In genomic region chr17:87903725-87904124, GRCm38 (mm10) we compare ENCODE assay signal across 30 mouse cellular contexts. TPM values are rescaled to one million over a fixed set of nuclear protein-coding genes. Genes with fewer than 3 reads are reported as not detected.
DNase-seq lines count a peak whose midpoint lies in the region; ATAC-seq lines count a peak whose summit lies in the region.
"Had no signal": no experiment of that assay in that cellular context is flagged by ENCODE, and none has a peak within 500 bp of the region (broad histone marks: within the 10 kb centered on the region; RNA-seq: fewer than 3 reads in every experiment).

No protein-coding gene starts in this region.

- H3K9ac ChIP-seq in forebrain, embryonic 12.5 days = no peak overlapping the region
- no peak overlapping the region for H3K9ac ChIP-seq in forebrain, embryonic 11.5 days (ENCODE audit: low read length)
- H3K9ac ChIP-seq in hindbrain, embryonic 15.5 days = no peak overlapping the region
- H3K9ac ChIP-seq in hindbrain, embryonic 16.5 days (ENCODE audit: low read depth, low read length) = no peak overlapping the region
- 0 out of 2 replicates have a peak overlapping the region, but pooled peaks have one; percentile 34 for H3K9ac ChIP-seq in midbrain, embryonic 11.5 days (ENCODE audit: low read length)
- H3K9ac ChIP-seq in neural tube, embryonic 13.5 days = no peak overlapping the region
- H3K9ac ChIP-seq: embryonic facial prominence, embryonic 12.5 days; heart, embryonic 15.5 days; kidney, embryonic 15.5 days had no signal

- intact Hi-C loops in left cerebral cortex, postnatal 10 days (cut with DNase I) = no loop called here

- peak overlapping the region; percentile 53; the same call in 1 of the 2 replicates for H3K27ac ChIP-seq in forebrain, embryonic 12.5 days
- no peak overlapping the region for H3K27ac ChIP-seq in forebrain, embryonic 11.5 days (ENCODE audit: low read depth, low read length)
- 0 out of 2 replicates have a peak overlapping the region, but pooled peaks have one; percentile 7 for H3K27ac ChIP-seq in hindbrain, embryonic 15.5 days (replicated peaks)
- no peak overlapping the region for H3K27ac ChIP-seq in hindbrain, embryonic 16.5 days (ENCODE audit: low read depth, low read length)
- peak overlapping the region; percentile 48; the same call in 1 of the 2 replicates for H3K27ac ChIP-seq in midbrain, embryonic 11.5 days (ENCODE audit: low read depth, low read length)
- peak overlapping the region; percentile 46 for H3K27ac ChIP-seq in neural tube, embryonic 13.5 days (replicated peaks)
- H3K27ac ChIP-seq: embryonic facial prominence, embryonic 12.5 days; heart, embryonic 15.5 days; kidney, embryonic 15.5 days; stomach, postnatal 0 days had no signal

- no peaks in the 10 kb centered on the region for H3K36me3 ChIP-seq in forebrain, embryonic 12.5 days (replicated peaks)
- H3K36me3 ChIP-seq in forebrain, embryonic 11.5 days (ENCODE audit: control insufficient read depth, insufficient read depth, low read length) = no peaks in the 10 kb centered on the region
- no peaks in the 10 kb centered on the region for H3K36me3 ChIP-seq in hindbrain, embryonic 15.5 days
- H3K36me3 ChIP-seq in hindbrain, embryonic 16.5 days (ENCODE audit: control insufficient read depth, insufficient read depth, low read length) = no peaks in the 10 kb centered on the region
- H3K36me3 ChIP-seq in midbrain, embryonic 11.5 days (ENCODE audit: control insufficient read depth, insufficient read depth, low read length) = no peaks in the 10 kb centered on the region
- no peaks in the 10 kb centered on the region for H3K36me3 ChIP-seq in neural tube, embryonic 13.5 days
- H3K36me3 ChIP-seq: embryonic facial prominence, embryonic 12.5 days; heart, embryonic 15.5 days; kidney, embryonic 15.5 days had no signal

- 92% methylated on average over 8 of the region's 8 CpGs for WGBS in forebrain, embryonic 12.5 days
- whole genome bisulfite sequencing in forebrain, embryonic 11.5 days = 90% methylated on average over 8 of the region's 8 CpGs
- 87% methylated on average over 8 of the region's 8 CpGs for WGBS in hindbrain, embryonic 15.5 days
- 90% methylated on average over 8 of the region's 8 CpGs for WGBS in hindbrain, embryonic 16.5 days
- 87% methylated on average over 8 of the region's 8 CpGs for WGBS in midbrain, embryonic 11.5 days
- WGBS in neural tube, embryonic 13.5 days = 92% methylated on average over 8 of the region's 8 CpGs

- H3K4me3 ChIP-seq in forebrain, embryonic 12.5 days (replicated peaks) = no peak overlapping the region
- H3K4me3 ChIP-seq in forebrain, embryonic 11.5 days (ENCODE audit: low read depth, low read length) = no peak overlapping the region
- H3K4me3 ChIP-seq in hindbrain, embryonic 15.5 days = no peak overlapping the region
- no peak overlapping the region for H3K4me3 ChIP-seq in hindbrain, embryonic 16.5 days (ENCODE audit: low read length)
- H3K4me3 ChIP-seq in midbrain, embryonic 11.5 days (ENCODE audit: low read depth, low read length) = no peak overlapping the region
- no peak overlapping the region for H3K4me3 ChIP-seq in neural tube, embryonic 13.5 days
- H3K4me3 ChIP-seq: embryonic facial prominence, embryonic 12.5 days; erythroblast, embryonic 14.5 days; heart, embryonic 15.5 days; kidney, embryonic 15.5 days; myocyte had no signal

- no peaks in the 10 kb centered on the region for H3K27me3 ChIP-seq in forebrain, embryonic 12.5 days
- H3K27me3 ChIP-seq in forebrain, embryonic 11.5 days (ENCODE audit: control insufficient read depth, insufficient read depth, low read length) = no peaks in the 10 kb centered on the region
- no peaks in the 10 kb centered on the region for H3K27me3 ChIP-seq in hindbrain, embryonic 15.5 days
- no peaks in the 10 kb centered on the region for H3K27me3 ChIP-seq in hindbrain, embryonic 16.5 days (replicated peaks; ENCODE audit: control insufficient read depth, insufficient read depth, low read length)
- H3K27me3 ChIP-seq in midbrain, embryonic 11.5 days (ENCODE audit: control insufficient read depth, insufficient read depth, low read length) = no peaks in the 10 kb centered on the region
- no peaks in the 10 kb centered on the region for H3K27me3 ChIP-seq in neural tube, embryonic 13.5 days
- H3K27me3 ChIP-seq: embryonic facial prominence, embryonic 12.5 days; heart, embryonic 15.5 days; kidney, embryonic 15.5 days; Patski had no signal

- no peaks in the 10 kb centered on the region for H3K9me3 ChIP-seq in forebrain, embryonic 12.5 days
- H3K9me3 ChIP-seq in forebrain, embryonic 11.5 days (ENCODE audit: control insufficient read depth, low read length) = no peaks in the 10 kb centered on the region
- H3K9me3 ChIP-seq in hindbrain, embryonic 15.5 days = no peaks in the 10 kb centered on the region
- H3K9me3 ChIP-seq in hindbrain, embryonic 16.5 days (ENCODE audit: control insufficient read depth, low read length) = no peaks in the 10 kb centered on the region
- H3K9me3 ChIP-seq in midbrain, embryonic 11.5 days (ENCODE audit: control insufficient read depth, low read length) = no peaks in the 10 kb centered on the region
- peaks cover 6% of the 10 kb centered on the region; the same call in 1 of the 2 replicates for H3K9me3 ChIP-seq in neural tube, embryonic 13.5 days
- H3K9me3 ChIP-seq: embryonic facial prominence, embryonic 12.5 days; heart, embryonic 15.5 days; kidney, embryonic 15.5 days had no signal

- ATAC-seq in forebrain, embryonic 12.5 days (ENCODE audit: low FRiP score) = no peak
- ATAC-seq in forebrain, embryonic 11.5 days (replicated peaks; ENCODE audit: low FRiP score) = no peak
- ATAC-seq in hindbrain, embryonic 15.5 days (ENCODE audit: low FRiP score, low read depth) = no peak
- ATAC-seq in hindbrain, embryonic 16.5 days = no peak; the same call in 1 of the 2 replicates
- peak; percentile 54; the same call in 1 of the 2 replicates for ATAC-seq in midbrain, embryonic 11.5 days (ENCODE audit: low FRiP score)
- ATAC-seq in neural tube, embryonic 13.5 days (ENCODE audit: low read depth) = peak; percentile 47
- ATAC-seq: intestine, postnatal 0 days; Patski had no signal

- DNase-seq in forebrain, embryonic 11.5 days (ENCODE audit: low spot score) = no peak
- no peak for DNase-seq in midbrain, embryonic 11.5 days (ENCODE audit: low spot score, missing footprints)
- no peak for DNase-seq in left cerebral cortex, postnatal 10 days (ENCODE audit: extremely low spot score in 1 of 2, low spot score in 2 of 2)
- no peak for DNase-seq in urinary bladder, postnatal 4 days (ENCODE audit: low spot score in 2 of 2)
- DNase-seq: adrenal gland, adult 8-10 months; cerebellum, adult 9-11 months; gastrocnemius, postnatal 10 days; heart, adult 18-20 months; liver; lung, adult 18-20 months; lung, postnatal 14 days; right cerebral cortex, adult 18-20 months; thymus, postnatal 14 days had no signal

- peaks cover 17% of the 10 kb centered on the region for H3K4me1 ChIP-seq in forebrain, embryonic 12.5 days
- H3K4me1 ChIP-seq in forebrain, embryonic 11.5 days (replicated peaks; ENCODE audit: control insufficient read depth, insufficient read depth, low read length) = peaks cover 3% of the 10 kb centered on the region; the same call in 1 of the 2 replicates
- H3K4me1 ChIP-seq in hindbrain, embryonic 15.5 days (replicated peaks) = peaks cover 9% of the 10 kb centered on the region
- H3K4me1 ChIP-seq in hindbrain, embryonic 16.5 days (ENCODE audit: control insufficient read depth, insufficient read depth, low read depth, low read length) = peaks cover 4% of the 10 kb centered on the region
- H3K4me1 ChIP-seq in midbrain, embryonic 11.5 days (ENCODE audit: control insufficient read depth, insufficient read depth, low read length) = peaks cover 8% of the 10 kb centered on the region; the same call in 1 of the 2 replicates
- H3K4me1 ChIP-seq in neural tube, embryonic 13.5 days (replicated peaks) = peaks cover 21% of the 10 kb centered on the region
- H3K4me1 ChIP-seq: embryonic facial prominence, embryonic 12.5 days; heart, embryonic 15.5 days had no signal

- no peak overlapping the region for H3K4me2 ChIP-seq in forebrain, embryonic 12.5 days
- no peak overlapping the region for H3K4me2 ChIP-seq in forebrain, embryonic 11.5 days (ENCODE audit: low read depth, low read length, severe bottlenecking)
- H3K4me2 ChIP-seq in hindbrain, embryonic 15.5 days = no peak overlapping the region
- no peak overlapping the region for H3K4me2 ChIP-seq in hindbrain, embryonic 16.5 days (ENCODE audit: low read length)
- H3K4me2 ChIP-seq in midbrain, embryonic 11.5 days = no peak overlapping the region
- no peak overlapping the region for H3K4me2 ChIP-seq in neural tube, embryonic 13.5 days
- H3K4me2 ChIP-seq: embryonic facial prominence, embryonic 12.5 days; heart, embryonic 15.5 days; kidney, embryonic 15.5 days had no signal

RNA-seq across cellular contexts. Expression of gene Rpl36-ps4, which starts 17.1 kb away (rescaled TPM):
- polyA plus RNA-seq in forebrain, embryonic 12.5 days (2016; fragmentation: Nextera tagmentation; extraction: Ambion mirVana) = not detected in 2 replicates
- polyA plus RNA-seq in forebrain, embryonic 11.5 days (2014; fragmentation: Nextera tagmentation; extraction: Ambion mirVana) = not detected in 2 replicates
- not detected in 2 replicates for polyA plus RNA-seq in hindbrain, embryonic 15.5 days (2015; fragmentation: Nextera tagmentation; extraction: Ambion mirVana)
- polyA plus RNA-seq in hindbrain, embryonic 16.5 days (2015; fragmentation: Nextera tagmentation; extraction: Ambion mirVana) = not detected in 2 replicates
- polyA plus RNA-seq in midbrain, embryonic 11.5 days (2014; fragmentation: Nextera tagmentation; extraction: Ambion mirVana) = not detected in 2 replicates
- polyA plus RNA-seq in neural tube, embryonic 13.5 days (2015; fragmentation: Nextera tagmentation; extraction: Ambion mirVana) = not detected in 2 replicates
- not detected for total RNA-seq in left cerebral cortex, postnatal 10 days (2021)
- total RNA-seq: adrenal gland, adult 8-10 months; gastrocnemius, postnatal 10 days; heart, adult 18-20 months; hematopoietic stem cell, adult 5-6 weeks; layer of hippocampus, postnatal 10 days; left cerebral cortex, adult 8-10 months; megakaryocyte, adult 5-6 weeks had no signal
- polyA plus RNA-seq: embryonic facial prominence, embryonic 12.5 days; erythroblast, embryonic 14.5 days; heart, embryonic 15.5 days; intestine, postnatal 0 days; kidney, embryonic 15.5 days; large intestine, adult 2 months; myocyte; Patski; stomach, postnatal 0 days had no signal

Comparison
In these comparisons a context has a peak if more than half of its experiments do, and no peak if none do; other contexts are left out.
1. H3K27ac ChIP-seq: peak in forebrain, embryonic 12.5 days (single experiment), hindbrain, embryonic 15.5 days (single experiment), midbrain, embryonic 11.5 days (single experiment) and neural tube, embryonic 13.5 days (single experiment); none in forebrain, embryonic 11.5 days (single experiment) and hindbrain, embryonic 16.5 days (single experiment).
2. ATAC-seq: peak in midbrain, embryonic 11.5 days (single experiment) and neural tube, embryonic 13.5 days (single experiment); none in forebrain, embryonic 12.5 days (single experiment), forebrain, embryonic 11.5 days (single experiment), hindbrain, embryonic 15.5 days (single experiment) and hindbrain, embryonic 16.5 days (single experiment).